Mouse (Mus musculus) cerebellum, postnatal 4 days (tissue): Measurements from ENCODE around the gene Ece1.
A peak's percentile ranks its signal among the peaks of the same experiment; 100 is the strongest.
"Not testable (repeated sequence)": the region's sequence is repeated elsewhere in the genome, so short reads cannot be mapped to it uniquely, and the experiment has no call there.

ENCODE experiments used
- DNase-seq, 2 experiments: peaks; one replicate each; pipeline ENCODE4 v3.0.0; 2022; ENCODE audit warnings: low spot score in 2 of 2, mixed read lengths in 1 of 2

The Ece1 gene

GRCm38 (mm10) chr4:137979066-137979644 lies 117.1 kb downstream of the Ece1 start:
- not testable (repeated sequence) for DNase-seq

- no peak for DNase-seq
Observed at GRCm38 (mm10) chr4:137982869-137983268, 120.8 kb downstream of the Ece1 start.

GRCm38 (mm10) chr4:137984212-137984611 lies 122.2 kb downstream of the Ece1 start:
- DNase-seq, result no peak

- no peak for DNase-seq
Observed at GRCm38 (mm10) chr4:137984746-137985145, 122.7 kb downstream of the Ece1 start.

GRCm38 (mm10) chr4:137989426-137989825 lies 127.4 kb downstream of the Ece1 start:
- no peak for DNase-seq

- DNase-seq, result no peak
Observed at GRCm38 (mm10) chr4:137990433-137990832, 128.4 kb downstream of the Ece1 start.

GRCm38 (mm10) chr4:137991240-137991639 lies 129.2 kb downstream of the Ece1 start:
- DNase-seq, result no peak

- no peak for DNase-seq
Observed at GRCm38 (mm10) chr4:137992890-137993289, 130.9 kb downstream of the Ece1 start, which contains the start of gene Eif4g3. Eif4g3 (plus strand) TSS chr4:137993022.

GRCm38 (mm10) chr4:137993291-137993758 lies 131.3 kb downstream of the Ece1 start:
- peak; percentile 100 for DNase-seq

GRCm38 (mm10) chr4:137993821-137994561 lies 132.0 kb downstream of the Ece1 start:
- DNase-seq, result peak; percentile 30 to 52

GRCm38 (mm10) chr4:137994562-137995336 lies 132.7 kb downstream of the Ece1 start:
- no peak for DNase-seq

- no peak for DNase-seq
Observed at GRCm38 (mm10) chr4:137995399-137995798, 133.4 kb downstream of the Ece1 start.

GRCm38 (mm10) chr4:137998232-137998631 lies 136.2 kb downstream of the Ece1 start:
- no peak for DNase-seq

GRCm38 (mm10) chr4:138000682-138001081 lies 138.6 kb downstream of the Ece1 start:
- no peak for DNase-seq

- DNase-seq, result no peak
Observed at GRCm38 (mm10) chr4:138003909-138004610, 142.0 kb downstream of the Ece1 start.

- no peak for DNase-seq
Observed at GRCm38 (mm10) chr4:138005781-138006180, 143.7 kb downstream of the Ece1 start.

- no peak for DNase-seq
Observed at GRCm38 (mm10) chr4:138006951-138007613, 145.0 kb downstream of the Ece1 start.

- no peak for DNase-seq
Observed at GRCm38 (mm10) chr4:138008646-138009045, 146.6 kb downstream of the Ece1 start.

- DNase-seq, result no peak
Observed at GRCm38 (mm10) chr4:138009786-138010502, 147.9 kb downstream of the Ece1 start.

- DNase-seq, result no peak
Observed at GRCm38 (mm10) chr4:138013723-138014479, 151.9 kb downstream of the Ece1 start.
